Mouse (Mus musculus): ENCODE measurements around the gene Fam107b. TPM values are rescaled to one million over a fixed set of nuclear protein-coding genes. Genes with fewer than 3 reads are reported as not detected.

The Fam107b gene
- polyA plus RNA-seq, 1 experiment from 2014 or later = 26.5 TPM

DNA sequence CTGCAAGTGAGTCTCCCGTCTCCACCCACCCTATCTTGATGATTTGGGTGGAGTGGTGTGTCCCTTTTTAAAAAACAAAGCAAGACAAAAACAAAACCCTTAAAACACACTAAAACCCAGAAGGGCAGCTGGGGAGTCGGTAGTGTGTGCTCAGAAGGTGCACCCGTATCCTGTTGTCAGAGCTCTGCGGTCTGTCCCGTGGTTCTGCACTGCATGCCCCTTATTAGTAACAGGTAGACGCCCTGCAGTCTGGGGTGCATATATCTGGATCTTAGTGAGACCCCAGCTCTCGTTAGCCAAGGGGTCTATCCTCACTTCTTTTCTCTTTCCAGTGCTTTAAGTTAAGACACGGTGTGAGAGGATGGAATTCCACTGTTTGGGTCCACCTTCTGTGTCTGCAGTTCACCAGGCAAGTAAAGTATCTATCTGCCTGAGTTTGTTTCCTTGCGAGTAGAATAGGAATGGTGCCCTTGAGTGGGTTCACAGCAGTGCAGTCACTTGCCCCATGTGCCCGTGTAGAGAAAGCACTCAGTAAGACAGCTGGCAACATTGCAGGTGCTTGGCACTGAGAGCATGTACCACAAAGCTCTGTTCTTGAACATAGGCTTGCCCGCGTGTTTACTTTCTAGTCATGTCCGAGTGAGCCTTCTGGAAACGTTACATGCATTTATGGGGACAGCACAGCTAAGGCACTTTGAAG lies 161.2 kb downstream of the Fam107b start:
- Histone ChIP-seq H3K27ac (replicated peaks in 1 of 2; ENCODE audit: control insufficient read depth in 1 of 2, insufficient read depth in 1 of 2, low read depth in 2 of 2, low read length in 2 of 2) (no peak overlapping the region; a peak in 2 of 4 replicates), H3K27me3 (ENCODE audit: control insufficient read depth, insufficient read depth, low read length) (no peaks in the 10 kb centered on the region), H3K36me3 (ENCODE audit: control insufficient read depth, insufficient read depth, low read length) (no peaks in the 10 kb centered on the region), H3K4me1 (ENCODE audit: control insufficient read depth in 2 of 2, insufficient read depth in 2 of 2, low read length in 2 of 2) (peaks cover 25 to 41% of the 10 kb centered on the region in 2 experiments), H3K9me3 (ENCODE audit: control insufficient read depth, low read length) (no peaks in the 10 kb centered on the region), H3K4me3 (ENCODE audit: control insufficient read depth in 1 of 2, insufficient read depth in 1 of 2, low read depth in 1 of 2, low read length in 2 of 2) (no peak overlapping the region), H3K4me2 (ENCODE audit: low read length) (peak overlapping the region; percentile 29), H3K9ac (ENCODE audit: low read length) (no peak overlapping the region)
- ATAC-seq (ENCODE audit: insufficient number of reproducible peaks, insufficient read depth, low FRiP score, low read depth) = no peak
- 76% methylated on average over 14 of the region's 14 CpGs for WGBS

DNA sequence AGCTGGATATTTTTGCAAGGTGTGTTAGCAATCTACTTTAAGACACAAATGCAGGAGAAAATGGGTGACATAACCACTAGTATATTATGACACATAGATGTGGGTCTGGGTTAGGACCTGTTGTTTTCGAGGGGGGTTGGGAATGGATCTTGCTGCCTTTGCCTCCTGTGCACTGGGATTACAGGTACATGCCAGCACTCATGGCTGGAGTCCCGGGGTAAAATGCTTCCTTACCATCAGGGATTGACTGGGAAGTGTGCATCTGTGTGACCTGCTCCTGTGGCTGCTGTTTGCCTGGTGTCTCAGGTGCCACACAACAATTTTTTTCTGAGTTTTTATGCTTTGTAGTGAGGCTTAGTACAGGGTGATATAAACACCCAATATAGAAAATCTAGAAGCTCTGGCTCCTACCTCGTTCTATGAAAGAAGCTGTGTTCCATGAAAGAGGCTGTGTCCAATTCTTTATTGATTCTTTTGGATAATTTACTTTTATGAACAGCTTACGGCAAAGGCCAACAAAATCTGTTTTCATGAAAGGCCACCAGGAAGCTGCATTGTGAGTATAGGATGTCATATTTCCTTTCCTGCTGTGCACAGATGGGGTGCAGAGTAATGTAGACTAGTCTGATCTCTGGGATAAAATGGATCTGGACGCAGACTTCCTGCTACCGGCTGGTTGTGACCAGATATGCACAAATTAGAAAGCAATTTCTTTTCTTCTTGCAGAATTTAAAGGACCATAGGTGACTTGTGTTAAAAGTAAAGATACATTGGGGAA lies 167.8 kb downstream of the Fam107b start:
- Histone ChIP-seq H3K36me3 (ENCODE audit: control insufficient read depth, insufficient read depth, low read length) (no peaks in the 10 kb centered on the region), H3K9me3 (ENCODE audit: control insufficient read depth, low read length) (no peaks in the 10 kb centered on the region), H3K27ac (replicated peaks in 1 of 2; ENCODE audit: control insufficient read depth in 1 of 2, insufficient read depth in 1 of 2, low read depth in 2 of 2, low read length in 2 of 2) (no peak overlapping the region), H3K4me1 (ENCODE audit: control insufficient read depth in 2 of 2, insufficient read depth in 2 of 2, low read length in 2 of 2) (peaks cover 5 to 8% of the 10 kb centered on the region in 2 experiments), H3K4me2 (ENCODE audit: low read length) (no peak overlapping the region), H3K27me3 (ENCODE audit: control insufficient read depth, insufficient read depth, low read length) (no peaks in the 10 kb centered on the region), H3K4me3 (ENCODE audit: control insufficient read depth in 1 of 2, insufficient read depth in 1 of 2, low read depth in 1 of 2, low read length in 2 of 2) (no peak overlapping the region), H3K9ac (ENCODE audit: low read length) (no peak overlapping the region)
- no peak for ATAC-seq (ENCODE audit: insufficient number of reproducible peaks, insufficient read depth, low FRiP score, low read depth)
- WGBS = 76% methylated on average over 6 of the region's 6 CpGs

DNA sequence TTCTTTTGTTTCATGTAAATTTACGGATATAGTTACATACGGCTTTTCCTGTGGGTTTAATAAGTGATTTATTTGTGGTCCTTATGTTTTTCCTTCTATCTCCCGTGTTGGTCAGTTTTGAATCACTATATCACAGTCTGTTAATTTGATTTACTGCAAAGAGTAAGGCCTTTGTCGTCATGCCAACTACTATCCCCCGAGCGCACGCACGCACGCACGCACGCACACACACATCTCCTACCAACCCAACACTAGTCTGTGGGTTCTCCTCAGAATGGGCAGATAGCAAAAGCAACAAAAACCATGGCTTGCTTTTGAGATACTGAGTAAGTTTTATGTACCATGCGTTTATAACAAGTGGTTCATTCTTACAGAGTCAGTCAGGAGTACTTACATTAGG lies 168.4 kb downstream of the Fam107b start:
- Histone ChIP-seq H3K9me3 (ENCODE audit: control insufficient read depth, low read length) (no peaks in the 10 kb centered on the region), H3K36me3 (ENCODE audit: control insufficient read depth, insufficient read depth, low read length) (no peaks in the 10 kb centered on the region), H3K27ac (replicated peaks in 1 of 2; ENCODE audit: control insufficient read depth in 1 of 2, insufficient read depth in 1 of 2, low read depth in 2 of 2, low read length in 2 of 2) (no peak overlapping the region), H3K4me3 (ENCODE audit: control insufficient read depth in 1 of 2, insufficient read depth in 1 of 2, low read depth in 1 of 2, low read length in 2 of 2) (no peak overlapping the region), H3K4me1 (ENCODE audit: control insufficient read depth in 2 of 2, insufficient read depth in 2 of 2, low read length in 2 of 2) (peaks cover 7 to 8% of the 10 kb centered on the region in 2 experiments), H3K27me3 (ENCODE audit: control insufficient read depth, insufficient read depth, low read length) (no peaks in the 10 kb centered on the region), H3K9ac (ENCODE audit: low read length) (no peak overlapping the region), H3K4me2 (ENCODE audit: low read length) (no peak overlapping the region)
- 90% methylated on average over 12 of the region's 12 CpGs for WGBS
- ATAC-seq (ENCODE audit: insufficient number of reproducible peaks, insufficient read depth, low FRiP score, low read depth) = no peak

DNA sequence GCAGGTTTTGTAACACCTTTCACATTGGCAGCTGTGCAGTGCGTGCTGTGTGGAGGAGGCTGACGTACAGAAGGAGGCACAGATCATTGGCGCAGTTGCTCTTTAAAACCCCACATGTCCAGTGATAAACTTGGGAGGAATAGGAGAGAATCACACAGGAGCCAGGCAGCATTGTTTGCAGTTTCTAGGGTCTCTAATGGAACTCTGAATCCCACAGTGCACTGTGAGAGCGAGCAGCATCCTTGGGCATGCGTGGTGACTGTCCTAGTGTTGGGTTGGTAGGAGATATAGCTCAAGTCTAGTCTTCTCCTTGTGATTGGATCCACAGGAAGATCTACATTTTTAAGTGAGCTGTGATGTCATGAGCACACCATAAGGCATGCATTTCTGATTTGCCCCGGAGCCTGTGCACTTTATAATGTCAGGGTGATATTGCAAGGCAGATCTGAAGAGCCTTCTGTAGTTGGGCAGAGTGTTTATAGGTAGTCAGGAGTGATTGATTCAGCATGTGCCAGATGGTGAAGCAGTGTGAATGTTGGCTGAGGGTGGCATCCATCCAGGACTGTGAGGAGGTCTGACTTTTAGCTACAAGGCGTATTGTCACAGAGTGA lies 169.2 kb downstream of the Fam107b start:
- Histone ChIP-seq H3K4me1 (ENCODE audit: control insufficient read depth in 2 of 2, insufficient read depth in 2 of 2, low read length in 2 of 2) (peaks cover 12 to 15% of the 10 kb centered on the region in 2 experiments), H3K9ac (ENCODE audit: low read length) (no peak overlapping the region), H3K27me3 (ENCODE audit: control insufficient read depth, insufficient read depth, low read length) (no peaks in the 10 kb centered on the region), H3K4me3 (ENCODE audit: control insufficient read depth in 1 of 2, insufficient read depth in 1 of 2, low read depth in 1 of 2, low read length in 2 of 2) (no peak overlapping the region), H3K4me2 (ENCODE audit: low read length) (no peak overlapping the region), H3K27ac (replicated peaks in 1 of 2; ENCODE audit: control insufficient read depth in 1 of 2, insufficient read depth in 1 of 2, low read depth in 2 of 2, low read length in 2 of 2) (no peak overlapping the region), H3K36me3 (ENCODE audit: control insufficient read depth, insufficient read depth, low read length) (no peaks in the 10 kb centered on the region), H3K9me3 (ENCODE audit: control insufficient read depth, low read length) (no peaks in the 10 kb centered on the region)
- 87% methylated on average over 7 of the region's 7 CpGs for WGBS
- ATAC-seq (ENCODE audit: insufficient number of reproducible peaks, insufficient read depth, low FRiP score, low read depth) = no peak

DNA sequence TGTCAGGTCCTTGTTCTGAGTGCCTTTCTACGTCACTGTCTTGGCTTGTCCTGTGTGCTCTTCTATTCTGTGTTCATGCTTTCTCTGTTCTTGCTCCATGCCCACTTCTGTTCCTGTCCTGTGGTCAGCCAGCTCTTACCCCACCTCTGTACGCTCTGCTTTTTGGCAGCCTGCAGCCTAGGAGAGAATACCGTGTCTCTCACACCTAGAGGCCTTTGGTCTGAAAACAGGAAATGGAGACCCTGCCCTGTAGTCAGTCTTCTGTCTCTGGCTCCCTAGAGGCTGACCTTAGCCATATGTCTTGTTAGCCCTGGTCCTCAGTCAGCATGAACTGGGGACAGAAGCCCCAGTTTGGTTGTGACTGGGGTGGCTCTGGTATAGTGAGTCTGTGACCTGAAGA lies 170.0 kb downstream of the Fam107b start:
- ATAC-seq (ENCODE audit: insufficient number of reproducible peaks, insufficient read depth, low FRiP score, low read depth) = no peak
- no peaks in the 10 kb centered on the region for H3K36me3 ChIP-seq (ENCODE audit: control insufficient read depth, insufficient read depth, low read length)
- H3K27ac ChIP-seq (replicated peaks in 1 of 2; ENCODE audit: control insufficient read depth in 1 of 2, insufficient read depth in 1 of 2, low read depth in 2 of 2, low read length in 2 of 2) = no peak overlapping the region
- 77% methylated on average over 3 of the region's 3 CpGs for WGBS
- peaks cover 15 to 21% of the 10 kb centered on the region in 2 experiments for H3K4me1 ChIP-seq (ENCODE audit: control insufficient read depth in 2 of 2, insufficient read depth in 2 of 2, low read length in 2 of 2)
- H3K4me3 ChIP-seq (ENCODE audit: control insufficient read depth in 1 of 2, insufficient read depth in 1 of 2, low read depth in 1 of 2, low read length in 2 of 2) = no peak overlapping the region
- no peak overlapping the region for H3K9ac ChIP-seq (ENCODE audit: low read length)
- H3K27me3 ChIP-seq (ENCODE audit: control insufficient read depth, insufficient read depth, low read length) = no peaks in the 10 kb centered on the region
- H3K9me3 ChIP-seq (ENCODE audit: control insufficient read depth, low read length) = no peaks in the 10 kb centered on the region
- no peak overlapping the region for H3K4me2 ChIP-seq (ENCODE audit: low read length)

DNA sequence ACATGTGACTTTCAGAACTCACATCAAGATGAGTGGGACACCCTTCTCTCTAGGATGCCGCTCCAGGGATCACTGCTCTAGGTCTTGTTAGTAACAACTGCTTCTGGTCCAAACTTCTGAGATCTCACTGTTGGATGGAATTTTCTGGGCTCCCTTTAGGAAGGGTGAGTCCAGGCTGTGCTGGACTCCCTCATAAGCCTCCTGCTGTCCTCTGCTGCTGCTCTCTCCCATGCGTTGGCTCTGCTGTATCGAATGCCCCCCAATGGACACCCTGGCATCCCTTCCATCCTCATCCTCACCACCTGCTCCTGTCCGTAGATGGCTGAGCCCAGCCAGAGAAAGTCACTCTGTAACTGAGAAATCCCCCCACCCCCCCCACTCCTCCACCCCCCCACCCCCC lies 170.4 kb downstream of the Fam107b start:
- ATAC-seq (ENCODE audit: insufficient number of reproducible peaks, insufficient read depth, low FRiP score, low read depth) = no peak
- no peak overlapping the region for H3K4me3 ChIP-seq (ENCODE audit: control insufficient read depth in 1 of 2, insufficient read depth in 1 of 2, low read depth in 1 of 2, low read length in 2 of 2)
- H3K27ac ChIP-seq (replicated peaks in 1 of 2; ENCODE audit: control insufficient read depth in 1 of 2, insufficient read depth in 1 of 2, low read depth in 2 of 2, low read length in 2 of 2) = no peak overlapping the region
- peaks cover 19 to 25% of the 10 kb centered on the region in 2 experiments for H3K4me1 ChIP-seq (ENCODE audit: control insufficient read depth in 2 of 2, insufficient read depth in 2 of 2, low read length in 2 of 2)
- H3K9me3 ChIP-seq (ENCODE audit: control insufficient read depth, low read length) = no peaks in the 10 kb centered on the region
- WGBS = 88% methylated on average over 4 of the region's 4 CpGs
- H3K27me3 ChIP-seq (ENCODE audit: control insufficient read depth, insufficient read depth, low read length) = no peaks in the 10 kb centered on the region
- no peak overlapping the region for H3K4me2 ChIP-seq (ENCODE audit: low read length)
- H3K36me3 ChIP-seq (ENCODE audit: control insufficient read depth, insufficient read depth, low read length) = no peaks in the 10 kb centered on the region
- no peak overlapping the region for H3K9ac ChIP-seq (ENCODE audit: low read length)

DNA sequence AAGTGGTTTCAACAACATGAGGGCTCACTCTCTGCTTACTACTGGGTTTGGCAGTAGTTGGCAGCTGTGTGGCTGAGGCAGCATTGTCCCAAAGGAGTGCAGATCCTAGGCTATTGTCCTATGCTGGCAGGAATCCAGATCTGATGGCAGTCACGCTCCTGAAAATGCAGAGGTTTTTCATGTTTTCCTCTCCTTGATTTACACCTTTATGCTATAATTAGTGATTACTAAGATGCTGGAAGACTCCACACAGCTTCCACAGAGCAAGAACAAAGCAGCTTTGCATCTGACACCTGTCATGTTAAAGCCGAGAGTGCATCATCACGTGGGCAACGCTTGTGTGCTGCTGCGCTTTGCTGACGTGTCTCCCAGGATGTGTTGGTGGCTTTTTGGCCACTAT lies 172.2 kb downstream of the Fam107b start:
- Histone ChIP-seq H3K27ac (replicated peaks in 1 of 2; ENCODE audit: control insufficient read depth in 1 of 2, insufficient read depth in 1 of 2, low read depth in 2 of 2, low read length in 2 of 2) (no peak overlapping the region), H3K27me3 (ENCODE audit: control insufficient read depth, insufficient read depth, low read length) (no peaks in the 10 kb centered on the region), H3K9ac (ENCODE audit: low read length) (no peak overlapping the region), H3K9me3 (ENCODE audit: control insufficient read depth, low read length) (no peaks in the 10 kb centered on the region), H3K4me3 (ENCODE audit: control insufficient read depth in 1 of 2, insufficient read depth in 1 of 2, low read depth in 1 of 2, low read length in 2 of 2) (no peak overlapping the region), H3K36me3 (ENCODE audit: control insufficient read depth, insufficient read depth, low read length) (no peaks in the 10 kb centered on the region), H3K4me1 (ENCODE audit: control insufficient read depth in 2 of 2, insufficient read depth in 2 of 2, low read length in 2 of 2) (peaks cover 27 to 39% of the 10 kb centered on the region in 2 experiments), H3K4me2 (ENCODE audit: low read length) (no peak overlapping the region)
- 69% methylated on average over 6 of the region's 6 CpGs for WGBS
- no peak for ATAC-seq (ENCODE audit: insufficient number of reproducible peaks, insufficient read depth, low FRiP score, low read depth)

Data from heart, embryonic 14.5 days (tissue).